Mouse (Mus musculus): ENCODE measurements around the gene Rinl.

GRCm38 (mm10) chr7:28766910-28767309, 21.9 kb upstream of the Rinl start:
- TF ChIP-seq CTCF (IDR thresholded peaks at IDR 0.05; ENCODE audit: control insufficient read depth, insufficient read depth, insufficient replicate concordance, low read depth, low read length): no peak
- no peak for TF ChIP-seq POLR2A (IDR thresholded peaks at IDR 0.05; ENCODE audit: control insufficient read depth, low read depth, low read length)

Measured in testis, adult 2 months (tissue).